Mouse (Mus musculus): ENCODE data around the gene Mtx1.

GRCm38 (mm10) chr3:89206079-89206478, 20.8 kb downstream of the Mtx1 start:
- TF ChIP-seq GATA1 (IDR thresholded peaks at IDR 0.05; ENCODE audit: borderline replicate concordance, low read length) (no peak), FLI1 (IDR thresholded peaks at IDR 0.05; ENCODE audit: low read length) (no peak)
